Mouse (Mus musculus) C2C12 (cell line): Measurements from ENCODE around the gene Gm20708. TPM values are rescaled to one million over a fixed set of nuclear protein-coding genes. Genes with fewer than 3 reads are reported as not detected.

ENCODE experiments used
- H3K27me3 ChIP-seq: one replicate; pipeline ENCODE4 v1.6.1; 2011; ENCODE audit not compliant: control insufficient read depth, insufficient read depth, insufficient read length
- H3K36me3 ChIP-seq: one replicate; pipeline ENCODE4 v1.6.1; 2011; ENCODE audit not compliant: control insufficient read depth, insufficient read depth
- H3K4me3 ChIP-seq: one replicate; pipeline ENCODE4 v1.5.1; 2011; ENCODE audit warnings: mild to moderate bottlenecking, control low read depth; ENCODE audit not compliant: poor library complexity, insufficient read depth, severe bottlenecking
- H3K79me2 ChIP-seq: one replicate; pipeline ENCODE4 v1.6.1; 2011; ENCODE audit not compliant: control insufficient read depth, insufficient read depth
- H3K79me3 ChIP-seq: one replicate; pipeline ENCODE4 v1.6.1; 2011; ENCODE audit warnings: low read depth, control low read depth
- H3ac ChIP-seq: one replicate; pipeline ENCODE3; 2011; ENCODE audit warnings: low read depth; ENCODE audit not compliant: control insufficient read depth, insufficient read length
- CEBPB ChIP-seq: IDR thresholded peaks from one replicate; pipeline ENCODE4 v1.6.1; 2011; ENCODE audit warnings: low read depth, mild to moderate bottlenecking, control low read depth, moderate library complexity
- CTCF ChIP-seq: IDR thresholded peaks from one replicate; pipeline ENCODE4 v1.5.1; 2011; ENCODE audit not compliant: control insufficient read depth, insufficient read depth, insufficient read length
- FOSL1 ChIP-seq: IDR thresholded peaks from one replicate; pipeline ENCODE4 v1.8.0; 2011; ENCODE audit warnings: mild to moderate bottlenecking, low read length; ENCODE audit not compliant: poor library complexity, insufficient read depth, severe bottlenecking
- MAX ChIP-seq: IDR thresholded peaks from one replicate; pipeline ENCODE4 v1.6.1; 2011; ENCODE audit warnings: mild to moderate bottlenecking, control low read depth
- MYOD1 ChIP-seq: IDR thresholded peaks from one replicate; pipeline ENCODE4 v1.6.1; 2011; ENCODE audit warnings: low read depth; ENCODE audit not compliant: control insufficient read depth, insufficient read length
- MYOG ChIP-seq: IDR thresholded peaks from one replicate; pipeline ENCODE4 v1.6.1; 2011; ENCODE audit not compliant: control insufficient read depth, insufficient read length; ENCODE audit errors: extremely low read depth
- USF1 ChIP-seq: IDR thresholded peaks from one replicate; pipeline ENCODE4 v1.6.1; 2011; ENCODE audit warnings: low read depth, mild to moderate bottlenecking, control low read depth, moderate library complexity
- polyA plus RNA-seq: library from polyadenylated mRNA; unstranded; fragments of >200 nt; fragmentation: generic; extraction: Trizol; gene quantifications from one replicate; pipeline ENCODE4 v1.2.1, GENCODE M21; 2012; ENCODE audit warnings: missing spikeins

Gene Gm20708
- polyA plus RNA-seq, 1 experiment = 0.16 TPM

DNA sequence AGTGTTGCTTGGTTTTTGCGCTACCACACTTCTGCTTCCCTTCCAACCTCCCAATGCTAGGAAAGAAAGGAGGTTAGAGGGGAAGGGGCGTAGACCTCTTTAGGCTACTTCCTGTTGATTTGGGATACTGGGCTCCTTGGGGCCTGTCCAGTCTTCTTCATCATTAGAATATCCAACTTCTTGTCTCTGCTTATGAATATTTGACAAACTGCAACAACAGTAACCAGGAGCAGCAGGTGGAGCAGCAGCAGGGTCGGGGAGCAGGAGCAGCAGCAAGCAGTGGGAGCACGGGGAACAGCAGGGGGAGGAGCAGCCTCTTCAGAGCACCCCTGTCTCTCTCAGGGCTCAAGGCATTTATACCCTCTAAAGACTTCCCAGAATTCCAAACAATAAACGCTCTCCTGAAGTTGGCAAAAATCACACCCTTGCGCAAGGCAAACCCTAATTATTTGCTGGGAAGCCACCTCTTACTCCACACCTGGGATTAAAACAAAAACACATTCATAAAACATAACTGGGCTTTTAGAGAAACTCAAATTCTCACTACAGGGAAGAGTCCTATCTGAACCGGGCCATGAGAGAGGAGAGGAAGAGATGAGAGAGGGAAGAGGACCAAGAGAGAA, 38.2 kb downstream of the Gm20708 start:
- H3K36me3 ChIP-seq = peaks cover 26% of the 10 kb centered on the region
- peak overlapping the region; percentile 85 for H3ac ChIP-seq
- TF ChIP-seq FOSL1 (no peak), CEBPB (peak; percentile 64)
- peak overlapping the region; percentile 98 for H3K4me3 ChIP-seq
- H3K27me3 ChIP-seq = no peaks in the 10 kb centered on the region
- peaks cover 48% of the 10 kb centered on the region for H3K79me2 ChIP-seq
- H3K79me3 ChIP-seq = peaks cover 39% of the 10 kb centered on the region

DNA sequence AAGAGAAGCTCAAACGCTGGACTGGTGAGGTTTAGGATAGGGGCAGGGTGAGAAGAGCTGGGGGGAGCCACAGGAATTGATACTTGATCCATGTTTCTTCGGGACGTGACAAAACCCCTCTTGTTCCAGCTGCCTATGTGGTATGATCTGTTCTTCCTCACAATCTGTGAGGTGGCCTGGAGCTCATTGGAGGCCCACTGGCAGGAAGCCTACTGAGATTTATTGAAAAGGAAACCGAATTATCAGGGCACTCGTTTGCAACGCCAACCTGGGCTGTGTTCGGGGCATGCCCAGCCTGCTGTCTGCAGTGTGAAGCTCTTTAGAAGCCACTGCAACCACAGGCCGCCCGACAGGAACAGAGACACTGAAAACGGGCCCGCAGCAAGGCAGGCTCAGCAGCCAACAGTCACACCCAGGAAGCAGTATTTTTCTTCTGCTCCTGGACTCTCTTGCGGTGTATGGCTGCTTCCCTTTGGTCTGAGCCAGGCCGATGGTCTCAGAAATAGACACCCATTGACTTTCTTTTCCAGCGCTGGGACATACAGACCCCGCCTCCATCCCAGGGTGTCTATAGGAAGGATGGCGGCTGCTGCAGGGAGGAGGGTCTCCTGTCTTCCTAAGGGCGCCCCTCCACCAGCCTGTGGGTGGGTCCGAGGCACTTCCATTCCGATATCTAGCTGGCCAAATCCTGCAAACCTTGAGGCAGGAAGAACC, 39.0 kb downstream of the Gm20708 start:
- H3K79me3 ChIP-seq = peaks cover 46% of the 10 kb centered on the region
- no peaks in the 10 kb centered on the region for H3K27me3 ChIP-seq
- peaks cover 33% of the 10 kb centered on the region for H3K36me3 ChIP-seq

DNA sequence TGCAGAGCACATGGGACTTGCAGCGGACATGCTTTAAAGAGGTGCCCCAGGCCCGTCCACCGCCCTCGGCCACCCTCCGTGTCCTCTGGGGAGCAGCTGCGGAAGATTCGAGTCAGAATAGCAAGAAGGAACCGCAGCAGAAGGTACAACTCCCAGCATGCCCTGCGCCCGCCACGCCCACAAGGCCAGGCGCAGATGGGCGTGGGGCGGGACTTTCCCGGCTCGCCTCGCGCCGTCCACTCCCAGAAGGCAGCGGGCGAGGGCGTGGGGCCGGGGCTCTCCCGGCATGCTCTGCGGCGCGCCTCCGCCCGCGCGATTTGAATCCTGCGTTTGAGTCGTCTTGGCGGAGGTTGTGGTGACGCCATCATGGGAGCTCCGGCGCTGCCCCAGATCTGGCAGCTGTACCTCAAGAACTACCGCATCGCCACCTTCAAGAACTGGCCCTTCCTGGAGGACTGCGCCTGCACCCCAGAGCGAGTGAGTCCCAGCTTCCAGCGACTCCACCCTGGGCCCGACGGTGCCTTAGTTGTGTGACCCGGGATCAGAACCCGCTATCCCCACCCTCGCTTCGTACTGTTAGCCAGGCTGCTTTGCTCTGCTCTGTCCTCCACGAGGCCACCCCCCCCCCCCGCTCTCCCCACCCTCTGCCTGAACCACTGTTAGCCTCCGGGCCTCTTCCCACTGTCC, 39.7 kb downstream of the Gm20708 start, which contains the start of gene Birc5:
Birc5 (plus strand) TSS at position 267 of the 687 bp plus-strand sequence.
- Histone ChIP-seq H3K79me3 (peaks cover 53% of the 10 kb centered on the region), H3K4me3 (peak within 1 kb of the TSS; percentile 98), H3K36me3 (peaks cover 40% of the 10 kb centered on the region), H3K79me2 (peaks cover 63% of the 10 kb centered on the region), H3ac (peak within 1 kb of the TSS; percentile 92), H3K27me3 (no peaks in the 10 kb centered on the region)
- TF ChIP-seq MAX (no peak), MYOD1 (peak; percentile 45)

More for the DNA sequence above, 39.0 kb downstream of the Gm20708 start:
- TF ChIP-seq MAX (no peak), FOSL1 (no peak), CTCF (no peak), MYOD1 (no peak), CEBPB (no peak), MYOG (no peak), USF1 (no peak)
- H3K79me2 ChIP-seq = peaks cover 56% of the 10 kb centered on the region
- H3K4me3 ChIP-seq = peak overlapping the region; percentile 98
- H3ac ChIP-seq = peak overlapping the region; percentile 85

DNA sequence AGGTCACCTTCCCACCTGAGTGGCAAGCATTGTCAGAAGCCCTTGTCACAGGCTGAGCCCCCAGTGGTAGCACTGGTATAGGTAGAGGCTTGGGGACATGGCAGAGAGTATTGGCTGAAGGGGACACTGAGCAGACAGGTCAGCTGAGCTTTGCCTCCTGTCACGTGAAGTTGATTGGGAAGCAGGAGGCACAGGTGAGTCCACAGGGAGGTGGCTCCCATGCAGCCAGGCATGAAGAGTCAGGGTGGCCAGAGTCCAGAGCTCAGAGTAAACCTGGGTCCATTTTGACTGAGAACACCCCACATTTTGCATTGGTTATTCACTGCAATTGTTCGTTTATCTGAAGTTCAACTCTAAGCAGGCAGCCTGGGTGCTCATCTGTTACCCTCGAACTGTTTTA, 43.4 kb downstream of the Gm20708 start:
- Histone ChIP-seq H3K27me3 (no peaks in the 10 kb centered on the region), H3K4me3 (no peak overlapping the region), H3K79me2 (peaks cover 73% of the 10 kb centered on the region), H3K36me3 (peaks cover 74% of the 10 kb centered on the region), H3K79me3 (peaks cover 53% of the 10 kb centered on the region), H3ac (no peak overlapping the region)
- TF ChIP-seq FOSL1 = no peak
- no peak for TF ChIP-seq MYOG
- no peak for TF ChIP-seq CTCF
- no peak for TF ChIP-seq MYOD1
- no peak for TF ChIP-seq CEBPB
- TF ChIP-seq USF1 = no peak
- TF ChIP-seq MAX = no peak

DNA sequence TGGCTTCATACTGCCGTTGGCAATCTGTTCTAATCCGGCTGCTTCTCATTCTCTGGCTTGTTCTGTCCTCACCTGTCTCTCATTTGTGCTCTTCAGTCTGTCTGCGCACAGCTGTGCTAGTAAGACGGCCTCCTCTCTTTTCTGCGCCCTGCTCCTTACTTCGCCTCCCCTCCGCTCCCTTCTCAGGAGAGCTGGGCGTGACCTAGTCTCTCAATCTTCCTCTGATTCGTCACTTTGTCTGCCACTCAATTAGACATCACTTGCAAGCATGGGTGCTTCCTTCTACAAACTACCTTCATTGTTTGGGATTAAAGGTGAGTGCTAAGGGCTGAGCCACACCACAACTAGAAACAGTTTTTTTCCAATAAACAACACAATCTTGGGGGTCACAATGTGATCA, 44.8 kb downstream of the Gm20708 start:
- TF ChIP-seq MYOD1 (no peak), USF1 (no peak), MAX (no peak), FOSL1 (no peak), CEBPB (no peak), MYOG (no peak), CTCF (no peak)
- Histone ChIP-seq H3K79me2 (peaks cover 60% of the 10 kb centered on the region), H3K36me3 (peaks cover 74% of the 10 kb centered on the region), H3K27me3 (no peaks in the 10 kb centered on the region), H3K79me3 (peaks cover 52% of the 10 kb centered on the region), H3K4me3 (no peak overlapping the region), H3ac (no peak overlapping the region)
